Mouse (Mus musculus) left cerebral cortex, adult 9 months (tissue): Measurements from ENCODE around the gene Wasf2.
A peak's percentile ranks its signal among the peaks of the same experiment; 100 is the strongest.

Experiments used
- DNase-seq, 2 experiments: peaks; one replicate each; pipeline ENCODE4 v3.0.0; 2022; ENCODE audit warnings: low spot score in 2 of 2

Gene Wasf2

GRCm38 (mm10) chr4:133121974-133122637 is 8.2 kb upstream of the Wasf2 start:
- no peak for DNase-seq

GRCm38 (mm10) chr4:133127079-133127478 is 3.2 kb upstream of the Wasf2 start:
- no peak for DNase-seq

GRCm38 (mm10) chr4:133127894-133128293 is 2.4 kb upstream of the Wasf2 start:
- no peak for DNase-seq

DNA sequence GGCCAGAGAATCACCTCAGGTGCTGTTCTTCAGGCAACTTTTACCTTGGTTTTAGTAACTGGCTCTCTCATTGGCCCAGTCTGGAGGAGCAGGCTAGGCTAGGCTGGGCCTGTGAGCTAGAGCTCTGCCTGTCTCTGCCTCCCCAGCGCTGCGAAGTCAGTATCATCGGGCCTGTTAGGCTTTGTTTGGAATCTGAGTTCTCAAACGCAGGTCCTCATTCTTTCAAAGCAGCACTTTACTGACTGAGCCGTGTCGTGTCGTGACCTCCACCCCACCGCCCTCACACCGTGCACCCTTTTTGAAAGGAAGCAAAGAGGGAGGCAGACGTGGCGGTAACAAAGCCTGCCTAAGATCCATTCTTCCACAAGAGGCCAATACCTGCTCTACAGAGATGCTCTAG is 914 bp upstream of the Wasf2 start:
- DNase-seq, result no peak

GRCm38 (mm10) chr4:133130890-133131741 is 811 bp downstream of the Wasf2 start:
- no peak for DNase-seq

DNA sequence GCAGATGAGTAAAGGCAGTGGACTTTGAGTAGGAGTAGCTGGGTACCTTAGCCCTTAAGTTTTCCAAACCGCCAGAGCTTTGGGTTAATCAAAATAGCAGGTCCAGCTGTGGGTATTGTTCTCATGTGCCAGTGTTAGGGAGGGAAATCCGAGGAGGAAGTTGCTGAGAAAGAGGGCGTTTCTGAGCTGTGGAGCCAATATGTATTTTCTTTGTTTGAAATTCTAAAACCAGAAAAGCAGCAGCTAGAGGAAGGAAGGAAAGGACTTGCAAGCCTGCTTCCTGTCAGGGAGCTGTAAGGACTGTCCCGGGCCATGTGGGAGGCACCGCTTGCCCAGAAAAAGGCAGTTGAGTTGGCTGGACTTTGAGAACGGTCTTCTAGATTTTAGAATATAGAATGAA is 1.7 kb downstream of the Wasf2 start:
- no peak for DNase-seq

DNA sequence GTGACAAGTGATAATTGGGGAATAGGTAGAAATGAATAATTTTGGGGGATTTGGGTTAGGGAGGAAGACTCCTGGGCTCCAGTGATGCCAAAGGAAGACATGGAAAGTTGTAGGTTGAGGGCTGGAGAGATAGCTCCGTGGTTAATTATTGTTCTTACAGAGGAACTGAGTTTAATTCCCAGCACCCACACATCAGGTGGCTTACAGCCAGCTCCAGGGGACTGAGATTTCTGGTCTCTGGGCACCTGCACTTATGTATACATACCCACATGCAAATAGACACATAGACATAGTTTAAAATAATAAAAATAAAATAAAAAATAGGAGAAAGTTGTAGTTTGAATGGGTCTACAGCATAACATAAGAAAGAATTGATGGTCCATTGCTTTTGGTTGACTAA is 6.6 kb downstream of the Wasf2 start:
- no peak for DNase-seq

- peak in 1 of 2 experiments; percentile 25 for DNase-seq
These were observed 8.7 kb downstream of the Wasf2 start for GRCm38 (mm10) chr4:133138971-133139370.

DNA sequence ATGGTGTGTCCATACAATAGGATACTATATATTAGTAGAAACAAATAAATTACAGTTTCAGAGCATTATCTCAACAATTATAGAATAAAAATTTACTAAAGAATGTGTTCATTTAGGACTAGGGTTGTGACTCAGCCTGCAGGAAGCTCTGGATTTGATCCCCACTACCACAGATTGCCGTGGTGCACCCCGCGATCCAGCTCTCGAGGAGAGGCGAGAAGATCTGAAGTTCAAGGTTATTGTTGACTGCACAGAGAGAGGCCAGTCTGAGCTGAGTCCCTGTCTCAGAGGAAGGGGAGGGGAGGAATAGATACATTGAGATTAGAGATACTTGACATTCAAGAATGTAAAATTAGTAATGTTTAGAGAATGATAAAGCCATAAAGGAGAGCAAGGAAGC is 24.7 kb downstream of the Wasf2 start:
- DNase-seq, result no peak

GRCm38 (mm10) chr4:133155726-133156125 is 25.4 kb downstream of the Wasf2 start:
- DNase-seq, result no peak

DNA sequence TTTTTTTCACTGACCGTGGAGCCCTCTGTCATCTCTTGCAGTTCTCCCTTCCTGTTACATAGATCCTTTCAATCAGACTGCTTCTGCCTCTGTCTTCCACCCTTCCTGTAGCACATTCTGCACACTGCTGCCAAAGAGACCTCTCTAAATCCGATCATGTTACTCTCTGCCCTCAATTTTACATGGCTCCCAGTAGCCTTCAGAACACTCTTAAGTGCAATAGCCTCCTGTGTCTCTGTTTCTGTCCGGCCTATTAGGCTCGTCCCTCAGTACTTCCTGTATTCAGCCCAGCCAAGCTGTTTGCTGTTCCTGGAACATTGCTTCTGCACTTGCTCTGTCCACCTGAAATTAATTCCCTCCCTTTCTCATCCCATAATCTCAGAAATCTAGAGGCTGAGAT is 26.1 kb downstream of the Wasf2 start:
- no peak for DNase-seq

GRCm38 (mm10) chr4:133156831-133157230 is 26.5 kb downstream of the Wasf2 start:
- no peak for DNase-seq

DNA sequence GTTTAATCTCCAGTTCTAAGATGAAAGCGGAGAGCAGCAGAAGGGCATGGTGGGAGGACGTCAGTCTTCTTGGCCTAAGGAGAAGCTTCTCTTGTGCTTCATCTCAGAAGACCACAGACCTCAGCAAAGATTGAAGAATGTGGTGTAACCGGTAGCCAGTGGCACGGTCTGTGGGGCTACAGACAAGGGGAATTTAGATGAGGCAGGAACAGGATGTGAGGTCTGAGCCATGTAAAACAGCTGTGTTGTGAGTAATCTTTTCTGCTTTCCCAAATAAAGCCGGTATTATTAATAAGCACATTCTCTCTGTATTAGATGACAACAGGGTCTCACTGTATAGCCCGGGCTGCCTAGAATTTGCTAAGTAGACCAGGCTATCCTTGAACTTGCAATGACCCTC is 28.8 kb downstream of the Wasf2 start:
- no peak for DNase-seq

DNA sequence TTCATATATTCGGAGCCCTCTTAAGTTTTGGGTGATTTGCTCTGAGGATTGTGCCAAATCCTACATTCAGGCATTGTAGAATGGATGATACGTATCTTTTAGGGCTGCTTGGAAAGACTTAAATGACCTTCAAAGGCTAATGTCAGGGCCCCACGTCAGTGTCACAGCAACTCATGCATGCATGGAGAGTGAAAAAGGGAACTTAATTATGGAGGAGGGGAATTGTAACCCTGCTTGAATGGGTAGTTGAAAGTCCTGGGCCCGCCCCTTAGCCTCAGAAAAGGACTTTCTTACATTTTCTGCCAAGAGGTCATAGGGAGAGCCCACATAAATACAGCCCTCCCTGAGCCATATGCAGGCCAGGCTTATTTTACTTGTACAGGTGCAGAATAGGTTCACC is 29.3 kb downstream of the Wasf2 start:
- DNase-seq, result no peak

GRCm38 (mm10) chr4:133160211-133160610 is 29.9 kb downstream of the Wasf2 start:
- DNase-seq, result no peak

DNA sequence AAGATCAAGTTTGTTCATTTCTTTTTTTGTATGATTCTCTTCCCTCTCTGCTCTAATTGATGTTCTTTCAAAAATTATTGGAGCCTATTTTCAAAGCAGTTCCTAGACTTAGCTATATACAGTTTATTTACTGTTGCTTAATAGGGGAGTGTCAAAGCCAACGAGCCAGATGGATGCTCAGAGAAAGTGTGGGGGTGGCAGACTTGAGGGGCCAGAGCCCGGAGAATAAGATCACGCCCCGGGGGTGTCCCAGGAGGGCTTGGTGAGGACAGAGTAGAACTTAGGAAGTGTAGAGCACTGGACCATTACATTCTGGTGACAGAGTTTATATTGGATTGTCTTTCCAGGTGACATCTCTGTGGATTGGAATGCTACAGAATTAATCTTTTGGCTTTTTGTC is 30.5 kb downstream of the Wasf2 start:
- no peak for DNase-seq

DNA sequence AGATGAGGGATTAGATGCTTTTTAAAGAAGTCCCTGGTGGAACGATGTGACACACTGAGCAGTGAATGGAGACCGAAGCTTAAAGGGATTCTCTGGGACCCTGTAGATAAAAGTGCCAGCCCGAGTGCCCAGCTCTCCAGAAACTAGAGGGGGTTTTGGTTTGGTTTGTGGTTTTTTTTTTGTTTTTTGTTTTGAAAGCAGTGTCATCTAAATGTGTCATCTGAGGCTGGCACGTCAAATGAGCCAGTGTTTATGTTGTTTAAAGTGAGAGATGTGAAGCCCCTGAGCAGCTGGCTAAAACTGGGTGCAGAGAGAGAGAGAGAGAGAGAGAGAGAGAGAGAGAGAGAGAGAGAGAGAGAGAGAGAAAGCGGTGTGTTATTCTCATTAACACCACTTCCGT is 31.9 kb downstream of the Wasf2 start:
- no peak for DNase-seq

DNA sequence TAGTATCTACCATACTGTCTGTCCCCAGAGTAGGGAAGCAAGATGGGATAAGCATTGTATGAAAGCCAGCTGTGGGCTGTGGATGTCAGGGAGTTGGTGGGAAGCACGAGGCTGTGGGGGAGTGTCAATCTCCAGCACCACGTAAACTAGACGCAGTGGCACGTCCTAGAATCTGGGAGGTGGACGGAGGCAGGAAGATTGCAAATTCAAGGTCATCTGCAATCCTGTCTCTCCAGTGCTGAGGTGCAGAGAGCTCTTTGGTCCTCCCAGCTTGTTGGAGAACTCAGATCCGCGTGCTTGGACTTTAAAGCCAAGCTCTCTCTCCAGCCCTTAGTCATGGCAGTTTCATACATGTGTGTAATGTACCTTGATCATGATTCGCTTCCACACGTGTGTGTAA is 36.5 kb downstream of the Wasf2 start:
- no peak for DNase-seq

- DNase-seq, result peak in 1 of 2 experiments; percentile 32
These were observed 39.1 kb downstream of the Wasf2 start for GRCm38 (mm10) chr4:133169237-133170055.

GRCm38 (mm10) chr4:133170056-133170524 is 39.8 kb downstream of the Wasf2 start:
- DNase-seq, result no peak

- no peak for DNase-seq
These were observed 40.3 kb downstream of the Wasf2 start for GRCm38 (mm10) chr4:133170616-133171015.

- no peak for DNase-seq
These were observed 42.1 kb downstream of the Wasf2 start for GRCm38 (mm10) chr4:133172451-133172850.
